In the genomic region with DNA sequence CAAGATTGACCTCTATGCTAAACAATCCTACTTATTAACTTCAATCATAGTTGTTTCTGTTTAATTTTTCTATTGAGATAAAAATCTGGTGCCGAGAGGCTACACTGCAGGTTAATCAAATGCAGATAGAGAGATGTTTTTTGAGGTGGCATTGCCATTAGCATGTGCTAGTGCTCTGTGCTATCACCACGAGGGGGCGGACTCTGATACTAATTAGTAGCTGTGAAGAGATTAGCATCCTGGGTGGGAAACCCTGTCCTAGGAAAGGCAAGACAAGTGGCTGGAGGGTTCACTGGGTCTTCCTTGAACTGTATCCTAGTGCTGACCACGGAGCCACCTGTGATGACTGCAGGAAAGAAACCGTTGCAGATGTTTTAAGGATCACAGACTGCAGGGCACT, we compare ENCODE assay signal across 9 mouse cellular contexts.
DNase-seq lines count a peak whose midpoint lies in the region; ATAC-seq and TF ChIP-seq lines count a peak whose summit lies in the region.
"Had no signal": no experiment of that assay in that cellular context is flagged by ENCODE, and none has a peak within 500 bp of the region (broad histone marks: within the 10 kb centered on the region; RNA-seq: fewer than 3 reads in every experiment).

No protein-coding gene starts in this region.

- intact Hi-C loops in gastrocnemius, postnatal 14 days (cut with DNase I; ENCODE audit: low total_unique reads) = no loop called here

- no peak overlapping the region for H3K4me3 ChIP-seq in intestine, postnatal 0 days (ENCODE audit: low read depth, low read length)
- no peak overlapping the region for H3K4me3 ChIP-seq in intestine, embryonic 16.5 days (ENCODE audit: low read length)
- no peak overlapping the region for H3K4me3 ChIP-seq in cortical plate, adult 2 months (ENCODE audit: insufficient read depth, low read length)
- H3K4me3 ChIP-seq in neural tube, embryonic 15.5 days (replicated peaks) = no peak overlapping the region
- H3K4me3 ChIP-seq: heart, embryonic 13.5 days had no signal

- H3K36me3 ChIP-seq in intestine, postnatal 0 days (ENCODE audit: control insufficient read depth, insufficient read depth) = no peaks in the 10 kb centered on the region
- no peaks in the 10 kb centered on the region for H3K36me3 ChIP-seq in intestine, embryonic 16.5 days (ENCODE audit: control insufficient read depth, insufficient read depth, low read length)
- H3K36me3 ChIP-seq in neural tube, embryonic 15.5 days = no peaks in the 10 kb centered on the region
- H3K36me3 ChIP-seq: heart, embryonic 13.5 days had no signal

- H3K9me3 ChIP-seq in intestine, postnatal 0 days (ENCODE audit: control insufficient read depth) = no peaks in the 10 kb centered on the region
- no peaks in the 10 kb centered on the region for H3K9me3 ChIP-seq in intestine, embryonic 16.5 days (ENCODE audit: control insufficient read depth, low read length)
- no peaks in the 10 kb centered on the region for H3K9me3 ChIP-seq in neural tube, embryonic 15.5 days (replicated peaks)
- H3K9me3 ChIP-seq: heart, embryonic 13.5 days had no signal

- no peak overlapping the region for H3K9ac ChIP-seq in intestine, postnatal 0 days (ENCODE audit: low read depth, low read length)
- H3K9ac ChIP-seq in intestine, embryonic 16.5 days (ENCODE audit: low read depth, low read length) = no peak overlapping the region
- H3K9ac ChIP-seq in neural tube, embryonic 15.5 days (replicated peaks) = no peak overlapping the region
- H3K9ac ChIP-seq: heart, embryonic 13.5 days had no signal

- H3K27me3 ChIP-seq in intestine, postnatal 0 days (replicated peaks; ENCODE audit: control insufficient read depth, insufficient read depth, low read length) = no peaks in the 10 kb centered on the region
- H3K27me3 ChIP-seq in intestine, embryonic 16.5 days (replicated peaks; ENCODE audit: control insufficient read depth, insufficient read depth, low read length) = no peaks in the 10 kb centered on the region
- H3K27me3 ChIP-seq in neural tube, embryonic 15.5 days (replicated peaks) = no peaks in the 10 kb centered on the region
- H3K27me3 ChIP-seq: heart, embryonic 13.5 days had no signal

- no peaks in the 10 kb centered on the region for H3K4me1 ChIP-seq in intestine, postnatal 0 days (replicated peaks; ENCODE audit: control insufficient read depth, insufficient read depth, low read length)
- H3K4me1 ChIP-seq in intestine, embryonic 16.5 days (ENCODE audit: control insufficient read depth, insufficient read depth, low read length) = no peaks in the 10 kb centered on the region
- H3K4me1 ChIP-seq in cortical plate, adult 2 months (ENCODE audit: control insufficient read depth, insufficient read depth, low read length) = peaks cover 7% of the 10 kb centered on the region; the same call in 1 of the 2 replicates
- H3K4me1 ChIP-seq in neural tube, embryonic 15.5 days = no peaks in the 10 kb centered on the region

- TF ChIP-seq POLR2A in cortical plate, adult 2 months (IDR thresholded peaks at IDR 0.05; ENCODE audit: extremely low read depth, insufficient read depth, low read length) = no peak

- no peak overlapping the region for H3K4me2 ChIP-seq in intestine, postnatal 0 days (replicated peaks; ENCODE audit: low read depth)
- H3K4me2 ChIP-seq in intestine, embryonic 16.5 days (ENCODE audit: low read depth, low read length) = no peak overlapping the region
- no peak overlapping the region for H3K4me2 ChIP-seq in neural tube, embryonic 15.5 days
- H3K4me2 ChIP-seq: heart, embryonic 13.5 days had no signal

- TF ChIP-seq CTCF in intestine, postnatal 0 days (IDR thresholded peaks at IDR 0.05; ENCODE audit: low read depth) = peak; percentile 64
- peak; percentile 24; the same call in 1 of the 2 replicates for TF ChIP-seq CTCF in cortical plate, adult 2 months (IDR thresholded peaks at IDR 0.05; ENCODE audit: extremely low read depth, insufficient read depth, low read length)

- H3K27ac ChIP-seq in intestine, postnatal 0 days (ENCODE audit: low read depth, low read length) = no peak overlapping the region
- H3K27ac ChIP-seq in intestine, embryonic 16.5 days (ENCODE audit: low read length) = no peak overlapping the region
- H3K27ac ChIP-seq in cortical plate, adult 2 months (ENCODE audit: insufficient read depth, low read length) = no peak overlapping the region
- H3K27ac ChIP-seq in neural tube, embryonic 15.5 days (replicated peaks) = no peak overlapping the region
- H3K27ac ChIP-seq: heart, embryonic 13.5 days had no signal

- DNase-seq in ovary, postnatal 36 days (ENCODE audit: low spot score) = peak; percentile 5
- no peak for DNase-seq in ovary, adult 18-20 months (ENCODE audit: low spot score)
- DNase-seq in gastrocnemius, postnatal 14 days = no peak

- 35% methylated on average over 5 of the region's 5 CpGs for WGBS in intestine, postnatal 0 days
- 46% methylated on average over 5 of the region's 5 CpGs for WGBS in intestine, embryonic 16.5 days
- 45% methylated on average over 5 of the region's 5 CpGs for WGBS in neural tube, embryonic 15.5 days

- ATAC-seq in intestine, postnatal 0 days = no peak
- ATAC-seq in intestine, embryonic 16.5 days = no peak
- peak; percentile 67; the same call in 1 of the 2 replicates for ATAC-seq in neutrophil, adult 5-6 weeks (ENCODE audit: extremely low read depth, insufficient number of reproducible peaks, low FRiP score, poor library complexity, severe bottlenecking)
- no peak for ATAC-seq in neural tube, embryonic 15.5 days (ENCODE audit: low FRiP score)
